Mouse (Mus musculus) CH12F3 (cell line): ENCODE measurements around the gene Ina.
"Not testable (repeated sequence)": the region's sequence is repeated elsewhere in the genome, so short reads cannot be mapped to it uniquely, and the experiment has no call there.

ENCODE experiments used
- in situ Hi-C: fragments of 300-500 bp; cut with MboI; formaldehyde crosslinking; loops from 2 replicates; pipeline ENCODE4 v1.14.3; 2020; ENCODE audit warnings: low sequenced_read_pairs

Ina gene

GRCm38 (mm10) chr19:46984726-46985622 is 29.5 kb upstream of the Ina start:
- in situ Hi-C loops, result no loop called here

GRCm38 (mm10) chr19:46987646-46988045 is 26.9 kb upstream of the Ina start:
- in situ Hi-C loops, result no loop called here

- in situ Hi-C loops, result no loop called here
Measured at GRCm38 (mm10) chr19:46988231-46989087, 26.0 kb upstream of the Ina start.

DNA sequence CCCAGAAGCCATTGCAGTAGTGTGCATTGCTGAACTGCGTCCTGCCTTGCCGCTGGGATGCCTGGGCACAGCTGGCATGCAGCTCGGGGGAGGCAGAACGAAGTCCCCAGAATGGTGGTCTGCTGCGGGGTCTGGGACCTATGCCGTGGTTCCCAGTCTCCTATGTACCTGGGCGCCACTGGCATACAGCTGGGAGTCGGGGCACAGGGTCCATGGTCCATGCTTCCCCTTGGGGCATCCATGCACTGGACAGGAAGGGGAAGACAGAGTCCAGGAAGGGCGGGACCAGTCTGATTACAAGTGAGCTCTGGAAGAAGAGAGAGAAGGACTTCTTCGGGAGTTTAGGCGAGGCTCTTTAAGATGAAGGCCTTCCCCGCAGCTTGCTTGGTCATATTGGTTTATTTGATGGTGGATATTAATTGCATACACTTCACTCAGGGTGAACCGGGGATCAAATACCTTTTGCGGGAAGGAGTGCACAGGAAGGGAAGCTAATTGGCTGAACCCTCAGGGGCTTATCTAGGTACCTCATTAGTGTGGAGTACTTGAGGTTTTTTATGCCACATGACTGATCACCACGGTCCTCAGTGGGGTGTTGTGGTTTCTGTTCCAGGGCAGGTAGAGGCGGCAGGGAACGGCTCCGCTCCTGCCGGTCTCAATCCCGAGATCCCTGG is 24.9 kb upstream of the Ina start:
- in situ Hi-C loops, result loop anchor here (10.0 kb wide), 2 partner anchors 105 to 315 kb away; partner anchors contain the start of gene Cyp17a1

GRCm38 (mm10) chr19:46990153-46990518 is 24.4 kb upstream of the Ina start:
- in situ Hi-C loops, result loop anchor here (10.0 kb wide), 2 partner anchors 105 to 315 kb away; partner anchors contain the start of gene Cyp17a1

- in situ Hi-C loops, result loop anchor here (10.0 kb wide), 2 partner anchors 106 to 316 kb away; partner anchors contain the start of gene Cyp17a1
Measured at GRCm38 (mm10) chr19:46990625-46991024, 23.9 kb upstream of the Ina start.

DNA sequence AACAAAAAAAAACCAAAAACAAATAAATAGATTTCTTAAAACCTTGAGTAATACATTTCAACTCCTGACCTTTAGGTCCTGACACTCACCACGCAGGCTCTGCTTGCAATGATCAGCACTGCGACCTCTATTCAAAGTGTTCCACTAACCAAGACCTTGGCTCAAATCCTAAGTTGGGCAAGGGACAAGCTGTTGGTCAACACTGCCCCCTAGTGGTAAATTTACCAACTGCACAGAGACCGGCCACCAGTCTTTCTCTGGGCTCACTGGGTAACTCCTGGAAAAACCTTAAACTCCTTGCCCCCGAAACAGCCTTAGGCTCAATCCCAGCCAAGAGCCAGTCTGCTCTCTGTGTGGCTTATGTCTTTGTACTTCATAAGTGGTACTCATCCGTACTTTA is 23.4 kb upstream of the Ina start:
- in situ Hi-C loops, result loop anchor here (10.0 kb wide), 2 partner anchors 106 to 316 kb away; partner anchors contain the start of gene Cyp17a1

- in situ Hi-C loops, result loop anchor here (10.0 kb wide), 2 partner anchors 108 to 318 kb away; partner anchors contain the start of gene Cyp17a1
Measured at GRCm38 (mm10) chr19:46992329-46992728, 22.2 kb upstream of the Ina start.

GRCm38 (mm10) chr19:46996095-46996494 is 18.4 kb upstream of the Ina start:
- in situ Hi-C loops, result loop anchor here (10.0 kb wide), 2 partner anchors 111 to 321 kb away; partner anchors contain the start of gene Cyp17a1

DNA sequence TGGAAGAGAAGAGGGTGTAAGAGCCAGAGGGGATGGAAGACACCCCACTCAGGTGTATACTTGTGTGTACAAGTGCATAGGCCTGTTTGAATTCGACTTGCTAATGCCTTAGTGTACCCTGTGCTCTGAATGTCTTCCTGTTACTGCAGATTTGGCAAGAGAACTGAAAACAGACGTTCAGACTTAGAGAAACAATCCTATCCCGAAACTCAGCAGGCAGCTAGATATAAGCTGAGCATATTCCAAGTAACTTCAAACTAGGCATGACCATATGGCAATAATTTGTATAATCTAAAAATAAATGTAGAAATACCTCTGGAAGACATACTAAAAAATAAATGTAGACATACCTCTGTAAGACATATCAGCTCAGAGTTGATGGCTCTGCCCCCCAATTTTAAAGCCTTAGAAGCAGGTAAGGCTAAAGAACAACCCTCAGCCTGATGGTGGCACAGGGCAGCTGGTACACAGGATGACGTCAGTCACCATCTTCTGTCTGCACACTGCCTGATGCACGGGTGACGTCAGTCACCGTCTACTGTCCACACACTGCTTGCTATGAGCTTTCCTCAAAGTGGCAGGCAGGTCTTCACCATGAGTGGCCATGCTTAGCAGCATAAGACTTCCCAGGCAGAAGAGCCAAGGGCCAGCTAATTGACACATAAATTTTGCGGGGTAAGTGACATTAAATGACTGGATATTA is 16.2 kb upstream of the Ina start:
- in situ Hi-C loops, result loop anchor here (10.0 kb wide), 2 partner anchors 114 to 324 kb away; partner anchors contain the start of gene Cyp17a1

DNA sequence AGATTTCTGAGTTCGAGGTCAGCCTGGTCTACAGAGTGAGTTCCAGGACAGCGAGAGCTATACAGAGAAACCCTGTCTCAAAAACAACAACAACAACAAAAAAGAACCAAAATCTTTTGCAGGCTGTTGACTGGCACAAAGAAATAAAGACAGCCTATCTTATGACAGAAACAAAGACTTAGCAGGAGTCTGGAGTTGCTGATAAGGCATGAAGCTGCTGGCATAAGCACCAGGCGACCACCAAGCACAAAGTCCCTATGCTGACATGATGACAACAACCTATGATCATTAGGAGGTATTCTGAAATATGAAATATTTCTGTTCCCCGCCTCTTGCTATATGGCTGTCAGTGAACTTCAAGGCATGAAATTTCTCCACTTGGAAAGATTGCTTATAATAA is 15.5 kb upstream of the Ina start:
- in situ Hi-C loops, result loop anchor here (10.0 kb wide), 2 partner anchors 114 to 324 kb away; partner anchors contain the start of gene Cyp17a1

GRCm38 (mm10) chr19:46999753-47000152 is 14.7 kb upstream of the Ina start:
- in situ Hi-C loops, result loop anchor here (10.0 kb wide), 2 partner anchors 115 to 325 kb away; partner anchors contain the start of gene Cyp17a1

DNA sequence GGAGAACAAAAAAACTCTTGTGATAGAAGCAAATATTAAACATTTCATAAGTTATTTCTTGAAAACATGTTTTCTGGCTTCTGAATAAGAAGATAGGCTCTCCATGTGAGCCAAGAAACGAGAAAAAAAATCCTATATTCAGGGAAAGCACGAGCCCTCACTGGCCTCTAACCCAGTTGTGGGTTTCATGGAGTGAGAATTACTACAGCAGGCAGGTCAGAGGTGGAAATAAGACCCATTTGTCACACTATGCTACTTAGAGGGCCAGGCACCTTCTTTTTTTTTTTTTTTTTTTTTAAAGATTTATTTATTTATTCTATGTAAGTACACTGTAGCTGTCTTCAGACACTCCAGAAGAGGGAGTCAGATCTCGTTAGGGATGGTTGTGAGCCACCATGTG is 14.1 kb upstream of the Ina start:
- in situ Hi-C loops, result not testable (repeated sequence)

DNA sequence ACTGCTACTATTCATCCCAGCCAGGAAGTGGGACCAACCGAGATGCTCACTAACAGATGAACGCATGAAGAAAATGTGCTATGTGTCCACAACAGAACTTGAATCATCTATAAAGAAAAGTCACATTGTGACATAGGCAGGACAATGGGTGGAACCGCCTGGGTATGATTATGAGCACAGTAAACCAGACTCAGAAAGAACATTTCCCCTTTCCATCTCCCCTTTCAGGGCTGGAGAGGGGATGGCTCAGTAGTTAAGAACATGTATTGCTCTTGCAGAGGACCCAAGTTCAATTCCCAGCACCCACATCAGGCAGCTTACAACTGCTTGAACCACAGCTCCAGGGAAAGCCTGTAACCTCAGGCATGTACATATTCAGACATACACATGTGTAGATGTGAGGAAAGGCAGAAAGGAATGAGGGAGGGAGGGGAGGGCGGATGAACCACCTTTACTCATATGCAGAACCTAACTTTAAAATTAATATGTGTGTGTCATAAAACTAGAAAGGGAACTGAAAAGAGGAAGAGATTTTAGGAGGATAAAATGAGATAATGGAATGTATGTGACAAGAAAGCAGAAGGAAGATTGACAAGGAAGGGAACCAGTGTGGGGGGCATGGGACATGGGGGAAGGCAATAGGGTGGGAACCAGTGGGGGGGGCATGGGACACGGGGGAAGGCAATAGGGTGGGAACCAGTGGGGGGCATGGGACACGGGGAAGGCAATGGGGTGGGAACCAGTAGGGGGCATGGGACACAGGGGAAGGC is 10.6 kb upstream of the Ina start:
- in situ Hi-C loops, result no loop called here

GRCm38 (mm10) chr19:47005873-47006272 is 8.6 kb upstream of the Ina start:
- in situ Hi-C loops, result no loop called here

GRCm38 (mm10) chr19:47006321-47006720 is 8.2 kb upstream of the Ina start:
- in situ Hi-C loops, result no loop called here

GRCm38 (mm10) chr19:47009420-47009819 is 5.1 kb upstream of the Ina start:
- in situ Hi-C loops, result no loop called here

GRCm38 (mm10) chr19:47009943-47010342 is 4.6 kb upstream of the Ina start:
- in situ Hi-C loops, result no loop called here

- in situ Hi-C loops, result no loop called here
Measured at GRCm38 (mm10) chr19:47012521-47013130, 1.9 kb upstream of the Ina start.
